Mouse (Mus musculus) heart, embryonic 11.5 days (tissue): ENCODE measurements around the gene Pwwp2b. TPM values are rescaled to one million over a fixed set of nuclear protein-coding genes. Genes with fewer than 3 reads are reported as not detected.

Experiments
- ATAC-seq: fragments of 200-750 bp; cut with Nextera tagmentation; replicated peaks from 2 replicates; pipeline ENCODE4 v1.8.0; 2017; ENCODE audit warnings: moderate library complexity; ENCODE audit not compliant: insufficient number of reproducible peaks, low FRiP score, low TSS enrichment
- H3K27ac ChIP-seq: fragments of 300-500 bp; sonication (generic); 2 replicates; pipeline ENCODE4 v1.5.1; 2014; ENCODE audit warnings: mild to moderate bottlenecking, low read depth, low read length
- H3K27me3 ChIP-seq: fragments of 300-500 bp; sonication (generic); 2 replicates; pipeline ENCODE4 v1.6.1; 2014; ENCODE audit warnings: mild to moderate bottlenecking, low read length, mixed read lengths; ENCODE audit not compliant: control insufficient read depth, insufficient read depth
- H3K36me3 ChIP-seq: fragments of 300-500 bp; sonication (generic); 2 replicates; pipeline ENCODE4 v1.6.1; 2014; ENCODE audit warnings: mild to moderate bottlenecking, low read length, moderate library complexity, mixed read lengths; ENCODE audit not compliant: control insufficient read depth, insufficient read depth
- H3K4me1 ChIP-seq: fragments of 300-500 bp; sonication (generic); 2 replicates; pipeline ENCODE4 v1.6.1; 2014; ENCODE audit warnings: low read length; ENCODE audit not compliant: control insufficient read depth, insufficient read depth
- H3K4me2 ChIP-seq: fragments of 300-500 bp; sonication (generic); 2 replicates; pipeline ENCODE4 v1.6.1; 2014; ENCODE audit warnings: mild to moderate bottlenecking, moderate library complexity
- H3K4me3 ChIP-seq: fragments of 300-500 bp; sonication (generic); 2 replicates; pipeline ENCODE4 v1.5.1; 2014; ENCODE audit warnings: low read depth, low read length
- H3K9ac ChIP-seq: fragments of 300-500 bp; sonication (generic); 2 replicates; pipeline ENCODE4 v1.6.1; 2014; ENCODE audit warnings: mild to moderate bottlenecking, low read depth, low read length, moderate library complexity
- H3K9me3 ChIP-seq: fragments of 300-500 bp; sonication (generic); replicated peaks from 2 replicates; pipeline ENCODE4 v1.6.1; 2016; ENCODE audit warnings: low read length; ENCODE audit not compliant: control insufficient read depth
- WGBS: fragments of 180-500 bp; shearing (Covaris S2); extraction: QIAGEN DNeasy Blood & Tissue Kit; methylation state at CpG from one replicate; pipeline ENCODE4 v1.1.7; 2014; ENCODE audit not compliant: insufficient replicate concordance; 5-methylcytosine and 5-hydroxymethylcytosine counted together
- polyA plus RNA-seq: library from polyadenylated mRNA; unstranded; fragments of >200 nt; fragmentation: Nextera tagmentation; extraction: Ambion mirVana; gene quantifications from 2 replicates; pipeline ENCODE4 v1.2.1, GENCODE M21; 2014

Pwwp2b gene
- polyA plus RNA-seq, 1 experiment from 2014 or later = 8.4 TPM

- Histone ChIP-seq H3K27me3 (no peaks in the 10 kb centered on the region), H3K36me3 (no peaks in the 10 kb centered on the region), H3K4me2 (peak overlapping the region; percentile 11), H3K4me1 (peaks cover 30% of the 10 kb centered on the region), H3K9me3 (no peaks in the 10 kb centered on the region), H3K27ac (peak overlapping the region; percentile 59; the same call in 1 of the 2 replicates), H3K4me3 (no peak overlapping the region), H3K9ac (no peak overlapping the region)
- 25% methylated on average over 6 of the region's 6 CpGs for WGBS
- no peak for ATAC-seq
Measured at GRCm38 (mm10) chr7:139303280-139304011, 55.2 kb downstream of the Pwwp2b start.

GRCm38 (mm10) chr7:139304322-139304721, 56.0 kb downstream of the Pwwp2b start:
- H3K4me1 ChIP-seq = peaks cover 37% of the 10 kb centered on the region
- WGBS = 28% methylated on average over 5 of the region's 5 CpGs
- no peak overlapping the region for H3K9ac ChIP-seq
- no peak overlapping the region for H3K4me3 ChIP-seq
- H3K9me3 ChIP-seq = no peaks in the 10 kb centered on the region
- H3K36me3 ChIP-seq = no peaks in the 10 kb centered on the region
- peak overlapping the region; percentile 59; the same call in 1 of the 2 replicates for H3K27ac ChIP-seq
- no peak for ATAC-seq
- no peak overlapping the region for H3K4me2 ChIP-seq
- no peaks in the 10 kb centered on the region for H3K27me3 ChIP-seq

GRCm38 (mm10) chr7:139307056-139307455, 58.8 kb downstream of the Pwwp2b start:
- WGBS = 76% methylated on average over 2 of the region's 2 CpGs
- H3K4me1 ChIP-seq = peaks cover 41% of the 10 kb centered on the region
- H3K27me3 ChIP-seq = no peaks in the 10 kb centered on the region
- ATAC-seq = no peak
- H3K9ac ChIP-seq = no peak overlapping the region
- H3K9me3 ChIP-seq = no peaks in the 10 kb centered on the region
- H3K36me3 ChIP-seq = no peaks in the 10 kb centered on the region
- H3K27ac ChIP-seq = no peak overlapping the region
- H3K4me2 ChIP-seq = no peak overlapping the region
- H3K4me3 ChIP-seq = no peak overlapping the region

GRCm38 (mm10) chr7:139308140-139308895, 60.0 kb downstream of the Pwwp2b start:
- Histone ChIP-seq H3K4me2 (no peak overlapping the region), H3K9ac (no peak overlapping the region), H3K27ac (no peak overlapping the region), H3K4me1 (peaks cover 31% of the 10 kb centered on the region), H3K36me3 (no peaks in the 10 kb centered on the region), H3K27me3 (no peaks in the 10 kb centered on the region), H3K4me3 (no peak overlapping the region), H3K9me3 (no peaks in the 10 kb centered on the region)
- 68% methylated on average over 8 of the region's 8 CpGs for WGBS
- no peak for ATAC-seq

GRCm38 (mm10) chr7:139309106-139309505, 60.8 kb downstream of the Pwwp2b start:
- 0 out of 2 replicates have a peak, but pooled peaks have one; percentile 23 for ATAC-seq
- H3K9ac ChIP-seq = no peak overlapping the region
- H3K27me3 ChIP-seq = no peaks in the 10 kb centered on the region
- H3K4me1 ChIP-seq = peaks cover 27% of the 10 kb centered on the region
- H3K4me3 ChIP-seq = no peak overlapping the region
- no peak overlapping the region for H3K4me2 ChIP-seq
- 0 out of 2 replicates have a peak overlapping the region, but pooled peaks have one; percentile 6 for H3K27ac ChIP-seq
- no peaks in the 10 kb centered on the region for H3K36me3 ChIP-seq
- H3K9me3 ChIP-seq = no peaks in the 10 kb centered on the region
- WGBS = 12% methylated on average over 2 of the region's 2 CpGs

GRCm38 (mm10) chr7:139310487-139310951, 62.2 kb downstream of the Pwwp2b start:
- Histone ChIP-seq H3K27me3 (no peaks in the 10 kb centered on the region), H3K27ac (peak overlapping the region; percentile 90), H3K4me1 (peaks cover 22% of the 10 kb centered on the region), H3K4me2 (no peak overlapping the region; the same call in 1 of the 2 replicates), H3K4me3 (no peak overlapping the region), H3K9ac (peak overlapping the region; percentile 11; the same call in 1 of the 2 replicates), H3K9me3 (no peaks in the 10 kb centered on the region), H3K36me3 (no peaks in the 10 kb centered on the region)
- ATAC-seq = peak; percentile 70
- whole genome bisulfite sequencing = 32% methylated on average over 6 of the region's 6 CpGs

GRCm38 (mm10) chr7:139312686-139313085, 64.4 kb downstream of the Pwwp2b start:
- ATAC-seq = no peak
- no peaks in the 10 kb centered on the region for H3K9me3 ChIP-seq
- H3K9ac ChIP-seq = no peak overlapping the region
- peaks cover 22% of the 10 kb centered on the region for H3K4me1 ChIP-seq
- no peak overlapping the region for H3K4me3 ChIP-seq
- H3K27ac ChIP-seq = no peak overlapping the region
- H3K27me3 ChIP-seq = no peaks in the 10 kb centered on the region
- H3K4me2 ChIP-seq = no peak overlapping the region
- WGBS = 89% methylated on average over 5 of the region's 5 CpGs
- no peaks in the 10 kb centered on the region for H3K36me3 ChIP-seq

- 72% methylated on average over 5 of the region's 5 CpGs for WGBS
- peaks cover 19% of the 10 kb centered on the region for H3K4me1 ChIP-seq
- no peak overlapping the region for H3K9ac ChIP-seq
- H3K4me2 ChIP-seq = no peak overlapping the region
- no peaks in the 10 kb centered on the region for H3K36me3 ChIP-seq
- H3K4me3 ChIP-seq = no peak overlapping the region
- H3K27ac ChIP-seq = no peak overlapping the region
- no peaks in the 10 kb centered on the region for H3K27me3 ChIP-seq
- H3K9me3 ChIP-seq = no peaks in the 10 kb centered on the region
- no peak for ATAC-seq
Measured at GRCm38 (mm10) chr7:139313413-139313812, 65.1 kb downstream of the Pwwp2b start.
